Mouse (Mus musculus) adrenal gland, postnatal 14 days (tissue): ENCODE measurements around the gene D6Wsu163e. TPM values are rescaled to one million over a fixed set of nuclear protein-coding genes. Genes with fewer than 3 reads are reported as not detected.

Experiments used
- DNase-seq: peaks from one replicate; pipeline ENCODE4 v3.0.0; 2021; ENCODE audit warnings: mixed read lengths
- long read RNA-seq, 2 experiments: library from polyadenylated mRNA; stranded (forward); transcript quantifications; one replicate each; pipeline ENCODE4 v2.0.0; 2021
- total RNA-seq: library from RNA; stranded (reverse); gene quantifications from 2 replicates; pipeline ENCODE4 v1.2.3, GENCODE M21; 2021

Gene D6Wsu163e
- total RNA-seq = 19.0 and 22.3 TPM in 2 replicates
- long read RNA-seq, experiment 1, transcript D6Wsu163e-201 (14 exons, 2,501 nt) = major isoform, 13 of 16 reads
- long read RNA-seq, experiment 1, partial matches to known transcripts = 1 of 16 reads
- long read RNA-seq, experiment 1, other reads (novel, unspliced or antisense) = 1 of 16 reads
- long read RNA-seq, experiment 2, transcript D6Wsu163e-201 (14 exons, 2,501 nt) = major isoform, 5 of 7 reads
- long read RNA-seq, experiment 2, partial matches to known transcripts = 0 of 7 reads
- long read RNA-seq, experiment 2, other reads (novel, unspliced or antisense) = 2 of 7 reads

DNA sequence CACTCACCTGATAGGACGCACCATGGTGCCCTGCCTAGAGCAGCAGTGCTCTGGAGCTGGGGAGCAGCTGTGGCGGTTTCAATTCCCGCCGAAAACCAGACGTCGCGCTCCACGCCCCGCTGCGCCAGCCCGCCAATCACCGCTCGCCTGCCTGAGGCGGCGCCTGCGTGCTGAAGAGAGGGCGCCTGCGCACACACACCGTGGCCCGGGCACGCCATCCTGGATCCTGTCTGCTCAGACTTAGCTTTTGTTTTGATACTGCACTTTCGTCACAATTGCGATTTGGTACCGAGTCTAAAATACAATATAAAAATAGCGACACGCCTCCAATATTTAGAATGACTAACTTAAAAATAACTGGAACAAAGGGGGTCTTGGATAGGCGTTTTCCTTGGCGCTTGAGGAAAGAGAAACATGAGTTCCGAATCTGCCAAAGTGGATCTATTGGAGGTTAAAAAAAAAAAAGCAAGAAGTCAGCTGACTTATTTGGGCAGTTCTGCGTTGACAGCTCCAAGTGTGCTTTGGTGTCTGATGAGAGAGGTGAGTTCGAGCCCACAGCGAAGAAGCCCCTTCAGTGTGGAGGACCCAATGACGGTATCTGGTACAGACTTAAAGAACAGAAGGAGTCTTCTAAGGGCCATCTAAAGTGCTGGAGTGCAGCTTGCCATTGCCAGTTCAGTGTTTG lies at the start of gene D6Wsu163e, which contains the start of gene Rad51ap1:
Gene D6Wsu163e, plus strand, starts transcription at position 476 of the 685 bp plus-strand sequence.
Gene Rad51ap1, minus strand, starts transcription at position 101 of the 685 bp plus-strand sequence.
- DNase-seq = peak; percentile 97

DNA sequence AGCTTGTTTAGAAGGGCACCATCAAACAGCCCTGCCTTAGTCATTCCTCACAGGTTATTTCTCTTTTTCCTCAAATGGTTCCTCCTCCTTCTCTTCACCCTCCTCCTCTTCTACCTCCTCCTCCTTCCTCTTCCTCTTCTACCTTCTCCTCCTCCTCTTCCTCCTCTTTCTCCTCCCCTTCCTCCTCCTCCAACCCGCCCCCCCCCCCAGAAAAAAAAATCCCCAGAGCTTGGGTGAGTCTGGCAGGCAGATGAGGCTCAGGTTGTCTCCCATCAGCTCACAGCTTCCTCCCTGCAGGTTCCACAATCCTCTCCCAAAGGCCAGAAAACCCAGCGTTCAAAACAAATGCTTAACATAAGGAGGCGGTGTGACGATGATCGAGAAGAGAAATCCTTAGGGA lies 32.4 kb upstream of the D6Wsu163e start:
- no peak for DNase-seq

DNA sequence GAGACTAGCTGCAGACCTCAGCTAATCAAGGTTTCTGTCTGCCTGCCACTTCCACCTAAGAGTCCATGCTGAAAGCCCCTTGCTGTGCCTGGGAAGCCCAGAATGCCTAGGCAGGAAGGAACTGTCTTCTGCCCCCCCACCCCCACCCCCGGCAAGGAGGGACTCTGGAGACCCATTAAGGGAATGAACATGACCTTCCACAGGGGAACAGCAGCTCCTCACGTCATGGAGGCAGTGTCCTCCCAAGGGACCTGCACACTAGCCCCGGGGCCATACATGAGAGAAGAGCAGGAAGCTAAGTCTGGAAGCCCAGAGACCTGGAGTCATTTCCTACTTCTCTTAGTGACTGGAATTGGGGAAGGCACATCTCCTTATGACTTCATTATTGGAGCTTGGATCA lies 31.9 kb upstream of the D6Wsu163e start:
- DNase-seq = no peak

DNA sequence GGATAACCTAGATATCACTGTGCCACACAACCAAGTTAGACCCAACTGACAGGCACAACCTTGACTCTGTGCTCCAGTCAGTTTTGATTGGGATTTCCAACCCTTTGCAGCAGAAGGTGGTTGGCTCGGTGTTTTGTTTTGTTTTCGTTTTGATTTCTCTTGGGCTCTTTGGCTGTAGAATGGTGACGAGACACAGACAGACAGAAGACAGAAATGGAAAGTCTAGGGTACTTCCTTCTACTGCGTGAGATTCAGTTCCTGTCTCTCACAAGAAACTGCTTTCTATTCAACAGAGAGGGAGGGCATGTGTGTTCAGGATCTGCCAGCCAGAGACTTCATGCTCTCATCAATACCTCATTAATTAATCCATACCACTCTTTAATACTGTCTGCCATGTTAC lies 29.0 kb upstream of the D6Wsu163e start:
- DNase-seq = no peak

DNA sequence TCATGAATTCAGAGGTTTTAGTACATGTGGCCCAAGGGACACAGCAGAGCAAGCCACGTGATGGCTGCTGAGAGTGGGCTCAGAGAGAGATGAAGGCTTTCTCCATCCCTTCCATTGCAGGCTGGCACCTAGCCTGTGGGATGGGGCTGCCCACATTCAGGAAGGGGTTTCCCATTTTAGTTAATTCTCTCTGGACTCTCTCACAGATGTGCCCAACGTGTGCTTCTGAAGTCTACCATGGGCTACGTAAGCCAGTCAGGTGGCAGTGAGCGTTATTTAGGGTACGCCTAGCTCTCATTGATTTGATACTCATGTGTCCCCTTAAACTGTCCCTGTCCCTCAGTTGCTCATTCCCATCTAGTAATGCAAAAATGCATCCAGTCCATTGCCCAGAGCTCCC lies 24.8 kb upstream of the D6Wsu163e start:
- no peak for DNase-seq

- peak; percentile 33 for DNase-seq
Measured at GRCm38 (mm10) chr6:126921111-126921881, 18.5 kb upstream of the D6Wsu163e start, which contains the start of gene Dyrk4. Gene Dyrk4 (minus strand): TSS chr6:126921839.

DNA sequence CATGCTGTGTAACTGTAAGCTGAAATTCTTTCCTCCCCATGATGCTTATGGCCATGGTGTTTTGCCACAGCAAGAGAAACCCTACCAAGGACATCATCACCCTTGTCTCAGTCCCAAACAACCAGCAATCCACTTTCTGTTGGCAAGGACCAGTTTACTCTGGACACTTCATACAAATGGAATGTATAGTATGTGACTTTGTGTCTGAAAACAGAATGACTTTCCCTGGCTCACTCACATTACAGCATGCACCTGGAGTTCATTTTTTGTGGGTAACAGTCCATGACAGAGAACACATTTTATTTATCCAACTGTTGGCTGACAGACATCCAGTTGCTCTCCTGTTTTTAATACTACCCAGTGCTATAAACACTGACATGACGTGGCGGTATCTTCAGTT lies 6.9 kb upstream of the D6Wsu163e start:
- no peak for DNase-seq

DNA sequence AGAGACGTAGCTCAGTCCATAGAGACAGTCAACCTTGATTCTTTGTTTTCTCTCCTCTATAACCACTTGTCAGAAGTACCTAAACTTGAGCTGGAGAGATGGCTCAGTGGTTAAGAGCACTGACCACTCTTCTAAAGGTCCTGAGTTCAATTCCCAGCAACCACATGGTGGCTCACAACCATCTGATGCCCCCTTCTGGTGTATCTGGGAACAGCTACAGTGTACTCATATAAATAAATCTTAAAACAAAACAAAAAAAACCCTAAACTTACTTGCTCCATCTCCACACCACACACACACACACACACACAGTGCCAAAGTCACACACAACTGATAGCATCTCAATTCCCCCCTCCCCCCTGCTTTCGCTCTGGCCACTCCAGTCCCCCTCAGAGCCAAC lies 1.7 kb upstream of the D6Wsu163e start:
- DNase-seq = no peak

- DNase-seq = no peak
Measured at GRCm38 (mm10) chr6:126938853-126939486, 792 bp upstream of the D6Wsu163e start.

GRCm38 (mm10) chr6:126940451-126940850 lies 689 bp downstream of the D6Wsu163e start:
- DNase-seq = peak; percentile 11

DNA sequence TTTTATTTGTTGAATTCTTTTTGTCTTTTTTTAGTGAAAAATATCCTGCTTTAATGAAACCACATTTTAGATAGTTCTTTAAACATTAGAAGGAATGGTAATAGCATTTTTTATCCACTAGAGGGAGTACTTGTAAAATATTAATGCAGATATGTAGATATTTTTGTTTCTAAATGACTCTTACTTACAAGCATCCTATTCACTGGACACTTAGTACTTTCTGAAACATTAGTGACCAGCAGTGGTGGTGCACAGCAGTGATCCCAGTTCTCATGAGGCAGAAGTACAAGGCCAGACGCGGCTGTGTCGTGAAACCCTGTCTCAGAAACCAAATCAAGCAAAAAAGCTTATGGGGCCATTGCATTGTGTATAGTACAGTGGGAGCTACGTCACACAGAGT lies 8.6 kb downstream of the D6Wsu163e start:
- no peak for DNase-seq

DNA sequence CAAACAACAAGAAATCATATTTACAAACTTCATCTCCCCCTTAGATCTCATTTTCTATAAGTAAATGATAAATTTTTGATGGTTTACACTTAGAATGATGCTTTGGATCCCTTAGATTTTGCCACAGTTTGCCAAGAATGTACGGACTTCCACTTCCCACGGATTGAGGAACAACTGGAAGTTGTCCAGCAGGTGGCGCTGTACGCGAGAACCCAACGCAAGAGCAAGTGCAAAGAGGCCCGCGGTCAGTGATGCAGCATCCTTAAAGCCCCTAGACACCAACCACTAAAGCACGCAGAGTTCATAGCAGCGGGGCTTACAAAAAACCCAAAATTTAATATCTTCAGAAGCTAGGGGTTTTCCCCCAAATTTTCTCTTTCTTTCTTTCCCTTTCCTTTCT lies 16.0 kb downstream of the D6Wsu163e start:
- peak; percentile 87 for DNase-seq

DNA sequence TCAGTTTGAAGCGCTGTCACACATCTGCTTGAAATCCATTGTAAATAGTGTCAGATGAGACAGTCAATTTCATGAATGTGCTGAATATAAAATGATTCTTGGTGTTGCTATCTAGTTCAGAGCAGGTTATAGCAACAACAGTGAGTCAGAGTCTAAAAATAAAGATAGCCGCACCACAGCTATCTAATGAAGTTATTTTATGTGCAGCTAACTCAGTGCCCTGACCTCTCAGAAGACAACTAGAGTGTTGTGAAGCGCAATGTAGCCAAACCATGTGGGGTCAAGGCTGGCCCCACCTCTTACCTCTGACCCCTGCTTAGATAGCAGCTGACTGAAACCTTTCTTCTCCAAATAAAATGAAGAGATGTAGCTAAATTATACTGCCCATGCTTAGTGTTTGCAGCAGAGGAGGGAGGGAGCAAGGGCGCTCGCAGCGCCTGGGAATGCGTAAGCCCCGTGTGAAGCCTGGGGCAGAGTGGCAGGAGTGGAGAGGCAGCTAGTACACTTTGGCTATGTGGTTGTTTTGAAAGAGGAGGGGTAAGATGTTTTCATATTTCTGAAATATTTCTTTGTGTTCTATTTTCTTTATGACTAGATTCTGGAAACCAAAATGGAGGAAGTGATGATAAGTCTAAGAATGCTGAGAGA lies 21.7 kb downstream of the D6Wsu163e start:
- no peak for DNase-seq

DNA sequence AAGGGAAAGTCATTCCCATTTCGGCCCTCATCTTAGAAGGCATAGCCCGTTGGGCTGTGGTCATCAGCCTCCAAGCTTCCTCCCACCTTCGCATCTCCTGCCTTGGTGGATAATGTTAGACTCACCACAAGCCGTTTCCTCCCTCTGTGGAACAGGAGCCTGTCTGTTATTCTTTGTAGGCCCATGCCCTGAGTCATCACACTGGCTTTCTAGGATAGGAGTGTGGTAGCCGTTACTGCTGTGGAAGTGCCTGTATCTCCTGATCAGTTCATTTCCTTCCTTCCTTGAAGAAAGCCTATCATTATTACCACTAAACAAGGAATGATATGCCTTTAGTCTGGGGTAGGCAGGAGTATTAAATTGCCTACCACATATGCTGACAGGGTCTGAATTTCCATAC lies 22.9 kb downstream of the D6Wsu163e start:
- no peak for DNase-seq

DNA sequence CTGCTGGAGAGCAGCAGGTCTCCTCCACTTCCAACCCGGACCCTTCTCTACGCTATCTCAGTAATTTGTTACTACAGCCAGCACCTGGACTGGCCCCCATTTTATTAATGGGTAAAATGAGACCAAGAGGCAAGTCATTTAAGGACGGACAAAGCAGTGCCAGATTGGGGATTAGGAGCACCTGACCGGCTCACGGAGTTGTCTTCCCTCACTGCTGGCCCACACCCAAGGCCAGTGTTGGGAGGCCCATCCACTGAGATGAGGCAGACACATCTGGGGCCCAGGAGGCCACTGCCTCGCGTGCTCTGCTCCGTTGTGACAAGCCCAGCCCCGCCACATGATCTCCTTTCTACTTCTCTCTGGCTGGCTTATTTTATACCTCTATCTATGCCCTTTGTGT lies 23.7 kb downstream of the D6Wsu163e start:
- no peak for DNase-seq

- no peak for DNase-seq
Measured at GRCm38 (mm10) chr6:126966241-126967026, 26.7 kb downstream of the D6Wsu163e start.

GRCm38 (mm10) chr6:126981539-126982234 lies 41.9 kb downstream of the D6Wsu163e start:
- peak; percentile 5 for DNase-seq

- DNase-seq = no peak
Measured at GRCm38 (mm10) chr6:126993676-126994075, 53.9 kb downstream of the D6Wsu163e start.

DNA sequence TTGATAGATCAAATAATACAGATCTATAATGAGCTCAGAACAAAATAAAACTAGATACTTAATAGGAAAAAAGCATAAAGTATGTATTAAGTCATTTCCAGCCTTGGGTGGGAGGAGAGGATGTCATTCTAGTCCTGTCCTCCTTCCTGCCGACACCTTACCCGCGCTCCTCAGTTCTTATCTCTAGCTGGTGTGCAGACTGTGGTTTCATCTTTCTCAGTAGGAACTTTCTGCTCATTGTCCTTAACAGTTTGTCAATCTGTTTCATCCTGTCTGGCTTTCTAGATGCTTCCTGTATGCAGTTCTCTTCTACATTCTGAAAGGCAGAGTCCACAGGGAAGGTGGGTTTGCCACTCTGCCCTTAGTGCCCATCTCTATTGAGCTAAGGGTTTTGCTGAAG lies 55.7 kb downstream of the D6Wsu163e start:
- DNase-seq = no peak

DNA sequence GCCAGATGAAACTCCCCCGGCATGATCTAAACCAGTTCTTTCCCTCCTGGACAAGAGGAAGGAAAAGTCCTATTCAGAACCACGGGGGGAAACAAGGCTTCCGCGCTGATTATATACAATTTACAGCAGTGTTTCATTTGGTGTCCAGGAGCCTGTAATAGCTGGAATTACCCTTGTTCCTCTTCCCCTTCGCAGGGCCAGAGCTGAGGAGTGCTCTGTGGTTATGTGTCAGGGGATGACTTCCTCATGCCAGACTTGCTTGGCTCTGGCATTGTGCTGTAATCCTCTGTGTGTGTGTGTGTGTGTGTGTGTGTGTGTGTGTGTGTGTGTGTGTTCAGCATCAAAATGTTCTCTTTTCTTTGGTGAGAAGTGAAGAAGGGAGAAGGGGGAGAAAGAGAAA lies 56.6 kb downstream of the D6Wsu163e start:
- DNase-seq = no peak
